Mouse (Mus musculus) stomach, postnatal 0 days (tissue): ENCODE measurements at regions not wholly inside any gene's neighbourhood (a gene's known extent, or its start where the extent isn't known, plus 50 kb on each side); places are given as distances from the start of the nearest gene placed in this dataset.

ENCODE experiments used
- CTCF ChIP-seq: IDR thresholded peaks from 2 replicates; pipeline ENCODE4 v1.5.1; 2016; ENCODE audit warnings: antibody characterized with exemption, low read depth, mild to moderate bottlenecking, moderate library complexity
- EP300 ChIP-seq: optimal IDR thresholded peaks from 2 replicates; pipeline ENCODE3; 2016; ENCODE audit warnings: antibody characterized with exemption

GRCm38 (mm10) chr6:143633710-143634109 is 466.7 kb downstream of the Etnk1 start:
- TF ChIP-seq CTCF, result no peak
- no peak for TF ChIP-seq EP300
